Mouse (Mus musculus): ENCODE measurements around the gene Nudt13.

Gene Nudt13

DNA sequence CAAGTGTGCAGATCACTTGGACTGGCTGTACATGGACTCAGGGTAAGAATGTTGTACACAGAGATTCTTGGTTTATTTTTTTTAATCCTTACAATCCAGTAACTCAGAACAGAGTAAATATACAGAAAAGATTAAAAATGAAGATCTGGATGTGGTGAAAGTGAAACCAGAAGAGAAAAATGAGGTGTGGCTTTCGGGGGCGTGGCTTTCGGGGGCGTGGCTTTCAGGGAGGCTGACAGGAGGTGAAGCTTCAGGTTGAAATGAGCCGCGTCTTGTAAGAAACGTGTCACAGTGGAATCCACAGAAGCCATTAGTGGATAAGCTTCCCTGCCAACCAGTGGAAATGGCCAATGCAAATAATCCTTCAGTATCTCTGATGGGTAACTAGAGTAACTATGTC lies 46.4 kb downstream of the Nudt13 start:
- no peak for DNase-seq

DNA sequence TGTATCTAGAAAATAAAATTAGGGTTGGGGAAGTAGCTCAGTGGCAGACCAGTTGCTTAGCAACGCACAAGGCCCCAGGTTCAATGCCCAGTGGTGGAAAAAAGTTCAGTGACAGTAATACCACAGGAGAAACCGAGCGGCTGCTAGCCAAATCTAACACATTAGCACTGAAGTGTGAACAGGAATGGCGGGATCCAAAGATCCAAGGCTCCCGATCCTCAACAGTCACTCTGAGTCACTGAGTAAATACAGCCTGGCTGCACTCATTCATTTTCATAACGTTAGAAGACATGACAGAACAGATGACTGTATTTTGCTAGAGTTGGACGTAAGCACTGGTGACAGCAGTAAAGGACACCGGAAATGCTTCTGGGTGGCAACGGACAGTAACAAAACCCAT lies 51.4 kb downstream of the Nudt13 start:
- no peak for DNase-seq

DNA sequence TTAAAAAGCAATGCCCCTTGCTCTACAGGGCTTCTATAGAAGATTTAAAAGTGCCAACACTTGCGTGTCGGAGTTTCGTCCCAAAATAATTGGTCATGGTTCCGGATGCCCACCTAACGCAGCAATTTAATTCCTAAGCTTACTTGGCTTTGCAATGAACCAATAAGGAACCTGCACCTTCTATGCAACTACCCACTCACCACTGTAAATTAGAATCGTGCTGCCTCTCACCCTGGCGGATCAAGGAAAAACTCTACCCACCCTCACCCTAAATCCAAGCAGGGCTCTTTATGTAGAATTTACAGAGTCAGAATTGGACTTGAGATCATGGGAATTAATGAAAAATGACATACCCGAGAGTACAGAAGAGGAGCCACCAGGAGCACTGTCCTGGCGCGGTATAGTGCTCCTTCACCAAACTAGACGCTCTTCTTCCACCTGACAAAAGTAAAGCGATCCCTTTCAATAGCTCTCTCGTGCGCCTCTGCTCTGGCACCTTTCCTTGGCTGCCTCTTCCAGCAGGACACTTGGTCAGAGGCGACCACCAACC lies 53.0 kb downstream of the Nudt13 start:
- DNase-seq: no peak

DNA sequence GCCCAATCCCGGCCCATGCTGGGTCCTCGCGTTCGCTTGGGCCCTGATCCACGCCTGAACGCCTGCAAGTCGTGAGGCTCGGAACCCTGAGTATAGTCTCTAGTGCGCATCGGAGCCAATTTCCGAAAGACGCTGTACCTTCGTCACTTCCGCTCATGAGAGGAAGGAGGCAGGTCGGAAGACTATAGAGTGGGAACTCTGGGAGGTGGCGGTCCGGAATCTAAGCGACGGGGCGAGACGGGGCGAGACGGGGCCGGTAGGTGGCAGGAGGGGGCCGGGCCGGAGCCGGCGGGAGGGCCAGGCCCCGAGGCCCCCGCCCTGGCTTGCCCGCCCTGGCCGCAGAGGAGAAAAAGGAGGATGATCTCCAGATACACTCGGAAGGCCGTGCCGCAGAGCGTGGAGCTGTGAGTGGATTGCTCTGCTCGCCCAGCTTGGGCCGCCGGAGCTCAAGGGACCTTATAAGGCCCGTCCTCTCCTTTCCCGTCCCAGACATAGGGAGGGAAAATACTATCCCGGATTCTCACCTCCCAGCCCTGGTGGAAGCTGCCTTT lies 53.6 kb downstream of the Nudt13 start, which contains the start of the genes Ecd and Fam149b:
TSS of gene Ecd (minus strand) at position 131 of the 551 bp plus-strand sequence.
TSS of gene Fam149b (plus strand) at position 172 of the 551 bp plus-strand sequence.
- DNase-seq: peak; percentile 93 to 96

DNA sequence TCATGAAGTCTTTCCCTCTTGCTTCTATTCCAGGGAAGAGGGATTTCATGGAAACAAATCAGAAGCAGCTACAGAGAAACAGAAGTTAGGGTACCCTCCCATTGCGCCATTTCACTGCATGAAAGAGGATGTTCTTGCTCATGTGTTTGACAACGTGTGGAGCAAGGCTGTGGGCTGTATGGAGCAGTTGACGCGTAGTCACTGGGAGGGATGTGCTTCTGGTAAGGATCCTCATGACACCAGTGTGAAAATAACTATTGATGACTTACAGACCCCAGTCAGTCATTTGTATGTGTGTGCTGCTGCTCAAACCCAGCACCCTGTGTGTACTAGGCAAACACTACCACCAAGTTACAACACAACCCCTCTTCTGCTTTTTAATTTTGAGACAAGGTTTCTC lies 68.7 kb downstream of the Nudt13 start:
- no peak for DNase-seq

Measured in lung, postnatal 4 days (tissue).